Mouse (Mus musculus) brown adipose tissue, adult 24 weeks (tissue): ENCODE measurements at regions not wholly inside any gene's neighbourhood (a gene's known extent, or its start where the extent isn't known, plus 50 kb on each side); places are given as distances from the start of the nearest gene placed in this dataset.

Experiments used
- H3K27ac ChIP-seq: fragments of 200-500 bp; replicated peaks from 2 replicates; pipeline ENCODE4 v1.5.1; 2012; ENCODE audit warnings: low read depth, mild to moderate bottlenecking, low read length
- H3K4me1 ChIP-seq: fragments of 200-500 bp; 2 replicates; pipeline ENCODE4 v1.6.1; 2012; ENCODE audit warnings: low read length, mixed read lengths; ENCODE audit not compliant: control insufficient read depth, insufficient read depth, insufficient read length
- H3K4me3 ChIP-seq: fragments of 200-500 bp; 2 replicates; pipeline ENCODE4 v1.5.1; 2012; ENCODE audit warnings: low read depth, mild to moderate bottlenecking, low read length, moderate library complexity; ENCODE audit not compliant: insufficient read depth

- Histone ChIP-seq H3K4me3 (no peak overlapping the region), H3K4me1 (peaks cover 24% of the 10 kb centered on the region), H3K27ac (no peak overlapping the region)
Measured at GRCm38 (mm10) chr12:52393981-52394718, 109.6 kb upstream of the Arhgap5 start.

GRCm38 (mm10) chr12:52394719-52395062, 109.1 kb upstream of the Arhgap5 start:
- Histone ChIP-seq H3K27ac (no peak overlapping the region), H3K4me3 (no peak overlapping the region), H3K4me1 (peaks cover 20% of the 10 kb centered on the region; the same call in 1 of the 2 replicates)

GRCm38 (mm10) chr12:52395111-52395510, 108.7 kb upstream of the Arhgap5 start:
- H3K4me3 ChIP-seq = no peak overlapping the region
- peaks cover 19% of the 10 kb centered on the region; the same call in 1 of the 2 replicates for H3K4me1 ChIP-seq
- no peak overlapping the region for H3K27ac ChIP-seq

- H3K27ac ChIP-seq = peak overlapping the region; percentile 32
- H3K4me1 ChIP-seq = peaks cover 15% of the 10 kb centered on the region; the same call in 1 of the 2 replicates
- H3K4me3 ChIP-seq = no peak overlapping the region
Measured at GRCm38 (mm10) chr12:52396178-52396841, 107.5 kb upstream of the Arhgap5 start.

GRCm38 (mm10) chr12:52397718-52398510, 105.9 kb upstream of the Arhgap5 start:
- H3K4me3 ChIP-seq = no peak overlapping the region
- peaks cover 15% of the 10 kb centered on the region; the same call in 1 of the 2 replicates for H3K4me1 ChIP-seq
- H3K27ac ChIP-seq = no peak overlapping the region

- Histone ChIP-seq H3K27ac (no peak overlapping the region), H3K4me3 (no peak overlapping the region), H3K4me1 (peaks cover 15% of the 10 kb centered on the region; the same call in 1 of the 2 replicates)
Measured at GRCm38 (mm10) chr12:52398511-52398975, 105.2 kb upstream of the Arhgap5 start.

GRCm38 (mm10) chr12:52400099-52400498, 103.7 kb upstream of the Arhgap5 start:
- Histone ChIP-seq H3K4me3 (no peak overlapping the region), H3K4me1 (peaks cover 15% of the 10 kb centered on the region; the same call in 1 of the 2 replicates), H3K27ac (no peak overlapping the region)

- no peak overlapping the region for H3K4me3 ChIP-seq
- H3K27ac ChIP-seq = no peak overlapping the region
- peaks cover 4% of the 10 kb centered on the region; the same call in 1 of the 2 replicates for H3K4me1 ChIP-seq
Measured at GRCm38 (mm10) chr12:52402711-52403110, 101.1 kb upstream of the Arhgap5 start.

- no peak overlapping the region for H3K27ac ChIP-seq
- no peaks in the 10 kb centered on the region for H3K4me1 ChIP-seq
- no peak overlapping the region for H3K4me3 ChIP-seq
Measured at GRCm38 (mm10) chr12:52406386-52406785, 97.4 kb upstream of the Arhgap5 start.

GRCm38 (mm10) chr12:52408307-52408895, 95.4 kb upstream of the Arhgap5 start:
- no peak overlapping the region for H3K4me3 ChIP-seq
- H3K4me1 ChIP-seq = no peaks in the 10 kb centered on the region; the same call in 1 of the 2 replicates
- no peak overlapping the region for H3K27ac ChIP-seq

- no peak overlapping the region for H3K4me3 ChIP-seq
- no peak overlapping the region for H3K27ac ChIP-seq
- H3K4me1 ChIP-seq = no peaks in the 10 kb centered on the region; the same call in 1 of the 2 replicates
Measured at GRCm38 (mm10) chr12:52409221-52409620, 94.6 kb upstream of the Arhgap5 start.

GRCm38 (mm10) chr12:52412172-52412571, 91.6 kb upstream of the Arhgap5 start:
- Histone ChIP-seq H3K4me3 (no peak overlapping the region), H3K4me1 (no peaks in the 10 kb centered on the region; the same call in 1 of the 2 replicates), H3K27ac (no peak overlapping the region)

GRCm38 (mm10) chr12:52413046-52413473, 90.7 kb upstream of the Arhgap5 start:
- H3K4me1 ChIP-seq = no peaks in the 10 kb centered on the region; the same call in 1 of the 2 replicates
- no peak overlapping the region for H3K4me3 ChIP-seq
- no peak overlapping the region for H3K27ac ChIP-seq

- Histone ChIP-seq H3K4me1 (no peaks in the 10 kb centered on the region), H3K27ac (no peak overlapping the region), H3K4me3 (no peak overlapping the region)
Measured at GRCm38 (mm10) chr12:52422729-52423128, 81.0 kb upstream of the Arhgap5 start.
